Mouse (Mus musculus): Measurements from ENCODE around the gene Dna2.

DNA sequence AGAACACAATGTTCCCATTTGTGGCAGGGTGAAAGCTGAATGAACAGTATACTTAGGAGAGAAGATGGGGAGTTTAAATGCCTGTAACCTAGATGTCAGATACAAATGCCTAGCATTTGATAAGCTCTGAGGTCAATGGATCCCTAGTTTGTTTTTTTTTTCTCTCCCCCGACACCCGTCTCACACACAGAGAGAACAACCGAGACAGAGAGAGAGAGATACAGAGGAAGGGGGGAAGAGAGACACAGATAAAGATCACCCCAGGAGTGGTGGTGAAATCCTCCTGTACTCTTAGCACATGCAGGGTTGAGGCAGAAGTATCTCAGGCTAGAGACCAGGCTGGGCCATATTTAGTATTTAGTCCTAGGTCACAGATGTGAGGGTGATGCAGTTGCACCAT lies 27.8 kb upstream of the Dna2 start:
- TF ChIP-seq GATA1 (IDR thresholded peaks at IDR 0.05; ENCODE audit: low read length) (no peak), TAL1 (IDR thresholded peaks at IDR 0.05; ENCODE audit: low read length) (no peak)
